Mouse (Mus musculus): ENCODE data around the gene Lag3.

- TF ChIP-seq EP300 (IDR thresholded peaks at IDR 0.05; ENCODE audit: insufficient read depth, low read depth, low read length) (no peak), CTCF (IDR thresholded peaks at IDR 0.05) (no peak), POLR2A (IDR thresholded peaks at IDR 0.05; ENCODE audit: insufficient read depth, low read depth, low read length) (no peak)
Observed at GRCm38 (mm10) chr6:124921539-124921938, 10.0 kb upstream of the Lag3 start.
